Mouse (Mus musculus) liver, postnatal 0 days (tissue): Measurements from ENCODE around the gene Rbm20.

Experiments
- CTCF ChIP-seq: sonication (generic); IDR thresholded peaks from 2 replicates; pipeline ENCODE4 v1.5.1; 2016; ENCODE audit warnings: antibody characterized with exemption, low read depth
- EP300 ChIP-seq: IDR thresholded peaks from 2 replicates; pipeline ENCODE4 v1.6.1; 2016; ENCODE audit warnings: antibody characterized with exemption, low read depth, mild to moderate bottlenecking

- TF ChIP-seq EP300 (no peak), CTCF (no peak)
Measured at GRCm38 (mm10) chr19:53839837-53840236, 162.7 kb downstream of the Rbm20 start.
